Mouse (Mus musculus) monocyte, adult 2 months (primary cell): ENCODE data around the gene Ccdc177.
A peak's percentile ranks its signal among the peaks of the same experiment; 100 is the strongest.
"Not testable (repeated sequence)": the region's sequence is repeated elsewhere in the genome, so short reads cannot be mapped to it uniquely, and the experiment has no call there.

Experiments used
- DNase-seq, 2 experiments: peaks; one replicate each; pipeline ENCODE4 v3.0.0; 2022; ENCODE audit warnings: low spot score in 2 of 2, low read depth in 1 of 2

The Ccdc177 gene

DNA sequence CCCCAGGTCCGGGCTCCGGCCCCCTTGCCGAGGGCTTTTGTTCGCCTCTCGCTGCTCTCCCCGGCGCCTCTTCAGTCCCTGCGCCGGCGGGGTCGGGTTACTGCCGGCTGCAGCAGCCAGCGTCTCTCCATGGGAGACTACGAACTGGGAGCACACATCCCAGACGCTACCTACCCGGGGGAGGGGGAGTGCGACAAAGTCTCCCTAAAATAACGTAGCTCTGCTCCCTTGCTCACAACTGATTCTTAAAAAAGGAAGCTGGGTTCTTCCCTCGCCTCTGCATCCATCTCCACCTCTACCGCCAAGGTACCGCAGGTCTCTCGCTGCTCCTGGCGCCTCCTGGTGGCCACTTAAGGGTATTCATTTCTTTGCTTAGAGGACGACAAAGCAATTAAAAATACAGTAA is at the start of gene Ccdc177:
Ccdc177 (minus strand) TSS at position 292 of the 406 bp plus-strand sequence.
- DNase-seq, result peak in 1 of 2 experiments; percentile 47

DNA sequence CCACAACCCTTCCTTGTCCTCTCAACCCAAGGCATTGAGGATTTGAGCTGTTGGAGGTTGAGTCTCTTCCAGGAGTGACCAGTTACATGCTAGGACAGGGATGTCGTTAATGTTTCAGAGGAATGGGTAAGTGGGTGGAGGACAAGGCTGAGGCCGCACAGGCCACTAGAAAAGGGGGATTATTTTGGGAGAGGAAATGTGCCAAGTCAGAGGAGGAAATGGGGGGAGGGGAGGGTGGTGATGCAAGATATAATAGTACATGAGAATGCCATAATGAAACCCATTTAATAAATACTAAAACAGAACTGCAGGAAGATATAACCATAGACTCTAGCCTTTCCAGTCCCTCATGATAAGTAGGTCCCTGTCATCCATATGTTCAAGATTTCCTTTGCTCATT is 49.5 kb upstream of the Ccdc177 start:
- DNase-seq, result no peak

GRCm38 (mm10) chr12:80807451-80808085 is 47.1 kb upstream of the Ccdc177 start:
- DNase-seq, result no peak

GRCm38 (mm10) chr12:80804861-80805428 is 44.5 kb upstream of the Ccdc177 start:
- DNase-seq, result no peak

- no peak for DNase-seq
These were observed 43.4 kb upstream of the Ccdc177 start for GRCm38 (mm10) chr12:80803924-80804323.

GRCm38 (mm10) chr12:80801443-80801842 is 41.0 kb upstream of the Ccdc177 start:
- no peak for DNase-seq

DNA sequence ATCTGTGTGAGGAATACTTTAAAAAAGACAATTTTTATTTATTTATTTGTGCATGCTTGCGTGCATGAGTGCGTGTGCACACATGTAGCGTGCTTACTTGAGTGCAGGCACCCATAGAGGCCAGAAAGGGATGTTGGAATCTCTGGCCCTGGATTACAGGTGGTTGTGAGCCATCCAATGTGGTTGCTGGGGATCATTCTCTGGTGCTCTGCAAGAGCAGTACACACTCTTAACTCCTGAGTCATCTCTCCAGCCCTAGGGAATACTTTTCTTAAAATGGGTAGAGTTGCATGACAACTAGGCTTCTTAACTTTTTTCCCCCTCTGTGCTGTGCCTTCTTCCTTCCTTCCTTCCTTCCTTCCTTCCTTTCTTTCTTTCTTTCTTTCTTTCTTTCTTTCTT is 39.7 kb upstream of the Ccdc177 start:
- DNase-seq, result no peak

- no peak for DNase-seq
These were observed 37.8 kb upstream of the Ccdc177 start for GRCm38 (mm10) chr12:80798271-80798670.

DNA sequence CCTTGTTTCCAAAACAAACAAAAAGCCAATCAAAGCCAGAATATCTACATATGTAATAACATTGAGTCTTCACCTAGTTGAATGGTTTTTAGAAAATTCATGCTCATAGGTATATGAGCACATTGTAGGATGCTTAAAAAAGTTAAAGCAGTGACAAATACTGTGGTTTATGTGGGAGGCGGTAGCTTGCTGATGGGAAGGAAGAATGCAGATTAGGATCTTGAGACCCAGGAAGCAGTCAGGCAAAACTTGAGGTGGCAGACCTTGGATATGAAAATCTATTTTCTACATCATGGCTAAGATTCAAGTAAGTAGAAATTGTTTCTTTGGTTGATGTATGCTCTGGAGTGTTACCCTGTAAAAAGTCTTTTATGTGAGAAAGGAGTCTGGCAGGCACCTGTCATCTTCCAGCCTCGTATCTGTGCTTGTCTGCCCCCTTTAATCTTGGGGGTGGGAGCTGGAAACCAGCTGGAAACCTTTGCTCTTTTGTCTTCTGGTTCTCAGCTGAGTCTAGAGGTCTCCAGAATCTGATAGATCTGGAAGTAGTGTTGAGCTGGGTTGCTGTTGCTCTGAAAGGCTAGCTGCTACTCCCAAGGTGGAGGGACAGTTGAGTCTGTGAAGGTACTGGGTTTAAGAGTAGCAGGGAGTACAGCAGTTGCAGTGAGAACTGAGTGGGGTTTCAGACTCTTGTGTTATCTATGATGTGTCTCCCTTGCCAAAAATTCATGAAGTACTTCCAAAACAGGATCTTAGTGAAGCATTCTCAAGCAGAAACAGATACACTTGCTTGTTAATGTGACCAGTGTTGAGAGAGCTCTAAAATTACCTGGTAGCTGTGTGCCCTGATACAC is 34.7 kb upstream of the Ccdc177 start:
- no peak for DNase-seq

- DNase-seq, result no peak
These were observed 34.0 kb upstream of the Ccdc177 start for GRCm38 (mm10) chr12:80794522-80794921.

GRCm38 (mm10) chr12:80793535-80793934 is 33.0 kb upstream of the Ccdc177 start:
- DNase-seq, result no peak

- DNase-seq, result peak in 1 of 2 experiments; percentile 62
These were observed 32.4 kb upstream of the Ccdc177 start for GRCm38 (mm10) chr12:80792867-80793266.

DNA sequence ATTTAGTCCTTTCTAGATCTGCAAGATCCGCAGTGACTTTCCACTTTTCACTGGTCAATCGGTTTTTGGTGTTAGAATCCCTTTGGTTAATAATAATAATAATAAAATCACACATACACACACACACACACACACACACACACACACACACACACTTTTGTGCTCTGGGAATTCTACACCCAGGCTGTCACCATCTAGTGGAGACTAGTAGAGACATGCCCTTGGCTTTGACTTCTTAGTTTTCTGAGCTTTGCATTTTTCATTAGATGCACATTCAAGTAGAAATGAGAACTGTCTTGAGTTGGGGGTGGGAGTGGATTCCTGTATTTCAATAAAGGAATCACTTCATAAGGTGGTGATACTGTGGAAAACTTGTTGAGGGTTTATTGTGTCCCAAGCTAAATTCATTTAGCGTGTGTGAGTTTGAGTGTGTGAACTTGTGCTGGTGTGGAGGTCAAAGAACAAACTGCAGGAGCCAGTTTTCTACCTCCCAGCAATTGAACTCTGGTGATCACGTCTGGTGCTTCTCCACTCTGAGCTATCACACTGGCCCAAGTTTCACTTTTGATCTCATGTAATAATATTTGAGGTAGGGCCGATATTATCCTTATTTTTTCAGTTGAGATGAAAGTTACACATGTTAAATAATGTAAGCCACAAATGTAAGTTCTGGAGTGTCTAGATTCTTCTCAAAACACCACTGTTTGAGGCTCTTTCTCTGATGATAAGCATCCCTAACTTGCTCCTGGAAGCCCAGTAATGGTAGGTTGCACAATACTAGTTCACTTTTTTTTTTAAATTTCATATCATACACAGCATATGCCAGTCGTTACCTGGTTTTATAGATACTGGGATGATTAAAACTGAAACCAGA is 31.3 kb upstream of the Ccdc177 start:
- DNase-seq, result no peak

DNA sequence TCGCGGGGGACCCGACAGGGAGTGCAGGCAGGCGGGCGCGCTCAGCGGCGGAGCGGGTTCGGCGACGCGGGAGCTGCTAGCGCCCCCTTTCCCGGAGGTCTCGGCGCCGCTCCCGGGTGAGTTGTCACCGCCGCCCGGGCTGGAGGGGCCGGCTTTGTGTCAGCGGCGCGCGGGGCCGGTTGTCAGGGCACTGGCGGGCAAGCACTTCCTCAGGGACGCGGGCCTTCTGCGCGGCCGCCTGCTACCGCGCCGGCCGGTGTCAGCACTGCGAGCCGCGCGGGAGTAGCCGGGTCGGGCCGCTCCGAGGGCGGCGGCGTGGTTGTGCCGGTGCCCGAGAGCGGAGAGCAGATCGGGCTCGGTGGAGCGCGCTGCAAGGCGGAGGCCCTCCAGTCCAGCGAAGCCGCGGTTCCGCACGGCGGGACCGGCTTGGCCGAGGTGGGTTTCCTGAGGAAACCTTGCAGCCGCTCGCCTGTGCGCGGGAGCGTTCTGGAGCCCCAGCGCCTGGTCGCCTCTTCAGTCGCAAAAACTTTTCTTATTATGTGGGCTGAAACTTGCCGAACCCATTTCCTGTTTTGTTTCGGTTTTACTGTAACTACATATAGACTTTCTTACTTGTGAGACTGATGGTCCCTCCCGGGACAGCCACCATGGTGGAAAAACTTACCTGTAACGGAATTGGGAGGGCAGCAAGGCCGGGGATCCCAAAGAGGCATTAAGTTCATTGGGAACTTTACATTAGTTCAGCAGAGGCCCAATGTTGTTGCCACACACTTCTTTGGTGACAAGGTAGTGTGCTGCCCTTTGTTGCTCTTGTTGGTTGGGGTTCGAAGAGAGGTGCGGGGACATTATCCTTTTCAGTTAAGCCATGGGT is 30.4 kb upstream of the Ccdc177 start:
- no peak for DNase-seq

- peak; percentile 96 to 99 for DNase-seq
These were observed 29.6 kb upstream of the Ccdc177 start, which contains the start of gene Susd6 for GRCm38 (mm10) chr12:80789849-80790694. TSS of gene Susd6 (plus strand) at chr12:80790510.

DNA sequence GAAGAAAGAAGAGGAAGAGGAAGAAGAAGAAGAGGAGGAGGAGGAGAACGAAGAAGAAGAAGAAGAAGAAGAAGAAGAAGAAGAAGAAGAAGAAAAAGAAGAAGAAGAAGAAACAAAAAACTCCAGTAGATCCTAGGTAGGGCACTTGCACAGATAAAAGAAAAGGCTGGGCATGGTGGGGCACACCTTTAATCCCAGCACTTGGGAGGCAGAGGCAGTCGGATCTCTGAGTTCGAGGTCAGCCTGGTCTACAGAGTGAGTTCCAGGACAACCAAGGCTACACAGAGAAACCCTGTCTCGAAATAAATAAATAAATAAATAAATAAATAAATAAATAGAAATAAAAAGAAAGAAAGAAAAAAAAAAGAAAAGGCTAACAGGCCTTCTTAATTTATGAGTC is 28.8 kb upstream of the Ccdc177 start:
- not testable (repeated sequence) for DNase-seq

DNA sequence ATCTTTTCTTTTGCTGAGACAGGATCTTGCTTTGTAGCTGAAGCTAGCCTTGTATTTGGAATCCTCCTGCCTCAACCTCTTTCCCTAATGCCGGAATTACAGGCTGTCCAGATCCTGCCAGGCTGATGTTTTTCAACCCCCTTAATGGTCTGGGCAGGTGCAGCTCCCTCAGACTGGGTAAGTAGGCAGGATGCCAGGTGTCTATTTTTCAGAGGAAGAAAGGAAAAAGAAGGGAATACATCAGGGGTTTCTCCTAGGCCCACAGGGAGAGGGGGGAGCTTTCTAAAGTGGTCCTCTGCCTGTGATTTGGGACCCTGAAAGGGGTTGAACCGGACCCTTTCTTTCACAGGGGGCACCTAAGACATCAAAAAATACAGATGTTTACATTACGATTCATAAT is 27.7 kb upstream of the Ccdc177 start:
- no peak for DNase-seq

GRCm38 (mm10) chr12:80787604-80788003 is 27.1 kb upstream of the Ccdc177 start:
- no peak for DNase-seq

DNA sequence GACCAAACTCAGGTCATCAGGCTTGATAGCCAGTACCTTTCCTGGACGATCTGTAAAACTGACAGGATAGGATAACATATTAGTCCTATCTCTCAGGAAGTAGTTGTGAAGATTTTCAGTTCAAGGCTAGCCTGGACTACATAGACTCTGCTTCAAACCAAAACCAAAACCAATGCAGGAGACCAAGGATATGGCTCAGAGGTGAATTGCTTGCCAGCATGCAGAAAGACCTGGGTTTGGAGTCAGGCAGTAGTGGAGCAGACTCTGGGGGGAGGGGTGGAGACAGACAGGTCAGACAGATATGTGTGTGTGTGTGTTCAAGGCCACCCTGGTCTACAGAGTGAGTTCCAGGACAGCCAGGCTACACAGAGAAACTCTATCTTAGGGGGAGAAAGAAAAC is 26.1 kb upstream of the Ccdc177 start:
- DNase-seq, result no peak
